Mouse (Mus musculus): ENCODE data around the gene Sh3rf1.

The Sh3rf1 gene

GRCm38 (mm10) chr8:61224380-61225092 lies 864 bp downstream of the Sh3rf1 start:
- peak; percentile 59 to 68 for DNase-seq

GRCm38 (mm10) chr8:61225581-61226395 lies 2.1 kb downstream of the Sh3rf1 start:
- DNase-seq: no peak

- no peak for DNase-seq
Observed at GRCm38 (mm10) chr8:61226632-61227031, 3.0 kb downstream of the Sh3rf1 start.

- DNase-seq: no peak
Observed at GRCm38 (mm10) chr8:61228678-61229077, 5.0 kb downstream of the Sh3rf1 start.

- DNase-seq: no peak
Observed at GRCm38 (mm10) chr8:61229511-61230195, 6.0 kb downstream of the Sh3rf1 start.

GRCm38 (mm10) chr8:61230881-61231755 lies 7.4 kb downstream of the Sh3rf1 start:
- DNase-seq: no peak

- no peak for DNase-seq
Observed at GRCm38 (mm10) chr8:61235499-61235898, 11.8 kb downstream of the Sh3rf1 start.

GRCm38 (mm10) chr8:61236506-61237268 lies 13.0 kb downstream of the Sh3rf1 start:
- DNase-seq: no peak

- no peak for DNase-seq
Observed at GRCm38 (mm10) chr8:61239576-61239975, 15.9 kb downstream of the Sh3rf1 start.

GRCm38 (mm10) chr8:61241229-61241628 lies 17.6 kb downstream of the Sh3rf1 start:
- no peak for DNase-seq

GRCm38 (mm10) chr8:61242896-61243295 lies 19.2 kb downstream of the Sh3rf1 start:
- DNase-seq: no peak

- no peak for DNase-seq
Observed at GRCm38 (mm10) chr8:61243491-61243890, 19.8 kb downstream of the Sh3rf1 start.

- DNase-seq: no peak
Observed at GRCm38 (mm10) chr8:61244157-61244556, 20.5 kb downstream of the Sh3rf1 start.

GRCm38 (mm10) chr8:61247270-61248025 lies 23.8 kb downstream of the Sh3rf1 start:
- DNase-seq: no peak

GRCm38 (mm10) chr8:61249511-61249910 lies 25.8 kb downstream of the Sh3rf1 start:
- DNase-seq: no peak

GRCm38 (mm10) chr8:61254196-61254595 lies 30.5 kb downstream of the Sh3rf1 start:
- DNase-seq: no peak

- DNase-seq: no peak
Observed at GRCm38 (mm10) chr8:61258828-61259227, 35.2 kb downstream of the Sh3rf1 start.

- DNase-seq: no peak
Observed at GRCm38 (mm10) chr8:61259526-61259925, 35.9 kb downstream of the Sh3rf1 start.

GRCm38 (mm10) chr8:61260530-61260929 lies 36.9 kb downstream of the Sh3rf1 start:
- no peak for DNase-seq

GRCm38 (mm10) chr8:61261374-61261773 lies 37.7 kb downstream of the Sh3rf1 start:
- DNase-seq: no peak

- DNase-seq: no peak
Observed at GRCm38 (mm10) chr8:61263691-61264090, 40.0 kb downstream of the Sh3rf1 start.

Data from thymus, postnatal 36 days (tissue).